Mouse (Mus musculus): ENCODE data around the gene Ptpn3.

Ptpn3 gene

GRCm38 (mm10) chr4:57262451-57262850 is 39.2 kb downstream of the Ptpn3 start:
- DNase-seq (ENCODE audit: low read depth), result no peak

- no peak for DNase-seq (ENCODE audit: low read depth)
Observed at GRCm38 (mm10) chr4:57261813-57262212, 39.8 kb downstream of the Ptpn3 start.

- no peak for DNase-seq (ENCODE audit: low read depth)
Observed at GRCm38 (mm10) chr4:57258159-57259035, 43.2 kb downstream of the Ptpn3 start.

- no peak for DNase-seq (ENCODE audit: low read depth)
Observed at GRCm38 (mm10) chr4:57257409-57257808, 44.2 kb downstream of the Ptpn3 start.

GRCm38 (mm10) chr4:57256761-57257160 is 44.9 kb downstream of the Ptpn3 start:
- DNase-seq (ENCODE audit: low read depth), result no peak

- DNase-seq (ENCODE audit: low read depth), result no peak
Observed at GRCm38 (mm10) chr4:57254412-57254811, 47.2 kb downstream of the Ptpn3 start.

- DNase-seq (ENCODE audit: low read depth), result peak; percentile 15
Observed at GRCm38 (mm10) chr4:57250636-57251035, 51.0 kb downstream of the Ptpn3 start.

- no peak for DNase-seq (ENCODE audit: low read depth)
Observed at GRCm38 (mm10) chr4:57249108-57249507, 52.5 kb downstream of the Ptpn3 start.

GRCm38 (mm10) chr4:57244874-57245273 is 56.8 kb downstream of the Ptpn3 start:
- DNase-seq (ENCODE audit: low read depth), result no peak

- no peak for DNase-seq (ENCODE audit: low read depth)
Observed at GRCm38 (mm10) chr4:57243312-57243711, 58.3 kb downstream of the Ptpn3 start.

- no peak for DNase-seq (ENCODE audit: low read depth)
Observed at GRCm38 (mm10) chr4:57240934-57241333, 60.7 kb downstream of the Ptpn3 start.

- DNase-seq (ENCODE audit: low read depth), result no peak
Observed at GRCm38 (mm10) chr4:57240100-57240499, 61.5 kb downstream of the Ptpn3 start.

GRCm38 (mm10) chr4:57239112-57239511 is 62.5 kb downstream of the Ptpn3 start:
- DNase-seq (ENCODE audit: low read depth), result no peak

- DNase-seq (ENCODE audit: low read depth), result no peak
Observed at GRCm38 (mm10) chr4:57238118-57238517, 63.5 kb downstream of the Ptpn3 start.

GRCm38 (mm10) chr4:57236513-57236912 is 65.1 kb downstream of the Ptpn3 start:
- DNase-seq (ENCODE audit: low read depth), result no peak

- no peak for DNase-seq (ENCODE audit: low read depth)
Observed at GRCm38 (mm10) chr4:57235741-57236140, 65.9 kb downstream of the Ptpn3 start.

- DNase-seq (ENCODE audit: low read depth), result no peak
Observed at GRCm38 (mm10) chr4:57234348-57234747, 67.3 kb downstream of the Ptpn3 start.

GRCm38 (mm10) chr4:57232439-57232838 is 69.2 kb downstream of the Ptpn3 start:
- no peak for DNase-seq (ENCODE audit: low read depth)

- DNase-seq (ENCODE audit: low read depth), result no peak
Observed at GRCm38 (mm10) chr4:57231323-57231722, 70.3 kb downstream of the Ptpn3 start.

GRCm38 (mm10) chr4:57230341-57230740 is 71.3 kb downstream of the Ptpn3 start:
- no peak for DNase-seq (ENCODE audit: low read depth)

GRCm38 (mm10) chr4:57228601-57229520 is 72.8 kb downstream of the Ptpn3 start:
- no peak for DNase-seq (ENCODE audit: low read depth)

GRCm38 (mm10) chr4:57224776-57225175 is 76.9 kb downstream of the Ptpn3 start:
- DNase-seq (ENCODE audit: low read depth), result no peak

- DNase-seq (ENCODE audit: low read depth), result no peak
Observed at GRCm38 (mm10) chr4:57217746-57218145, 83.9 kb downstream of the Ptpn3 start.
